Mouse (Mus musculus) erythroblast, embryonic 14.5 days (primary cell): ENCODE data around the gene Lurap1l.
"Not testable (repeated sequence)": the region's sequence is repeated elsewhere in the genome, so short reads cannot be mapped to it uniquely, and the experiment has no call there.

Experiments used
- GATA1 ChIP-seq: IDR thresholded peaks from 2 replicates; pipeline ENCODE4 v1.6.1; 2012; ENCODE audit warnings: low read length, inconsistent platforms, mixed read lengths
- TAL1 ChIP-seq: IDR thresholded peaks from 3 replicates; pipeline ENCODE4 v1.6.1; 2012; ENCODE audit warnings: low read length, inconsistent platforms, mixed read lengths

DNA sequence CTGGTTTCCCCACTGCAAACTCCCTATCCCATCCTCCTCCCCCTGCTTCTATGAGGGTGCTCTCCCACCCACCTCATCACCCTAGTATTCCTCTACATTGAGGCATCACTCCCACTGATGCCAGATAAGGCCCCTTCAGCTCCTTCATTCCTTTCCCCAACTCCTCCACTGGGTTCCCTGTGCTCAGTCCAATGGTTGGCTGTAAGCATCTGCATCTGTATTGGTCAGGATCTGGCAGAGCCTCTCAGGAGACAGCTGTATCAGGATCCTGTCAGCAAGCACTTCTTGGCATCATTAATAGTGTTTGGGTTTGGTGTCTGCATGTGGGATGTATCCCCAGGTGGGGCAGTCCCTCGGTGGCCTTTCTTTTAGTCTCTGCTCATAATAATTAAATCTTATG is 6.7 kb downstream of the Lurap1l start:
- TF ChIP-seq TAL1, GATA1: not testable (repeated sequence)
